Mouse (Mus musculus): ENCODE measurements around the gene Igdcc3.

Igdcc3 gene

DNA sequence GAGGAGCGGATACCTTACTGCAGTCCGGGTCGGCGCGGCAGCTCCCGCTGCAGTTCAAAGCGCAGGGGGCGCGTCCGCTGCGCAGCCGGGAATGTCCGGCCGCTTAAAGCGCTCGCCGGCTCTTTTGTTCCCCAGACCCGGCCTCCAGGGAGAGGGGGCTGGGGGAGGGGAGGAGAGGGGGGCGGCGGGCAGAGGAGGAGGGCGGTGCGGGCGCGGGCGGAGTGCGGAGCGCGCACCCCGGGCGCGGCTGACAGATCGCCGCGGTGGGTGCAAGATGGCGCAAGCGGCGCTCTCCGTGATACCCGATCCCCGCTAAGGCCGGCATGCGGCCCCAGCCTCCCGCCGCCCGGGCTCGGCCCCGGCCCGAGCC, at the start of gene Igdcc3:
Gene Igdcc3 (plus strand): TSS at position 254 of the 370 bp plus-strand sequence.
- no peak for DNase-seq (ENCODE audit: low spot score)

GRCm38 (mm10) chr9:65094237-65094636, 46.8 kb upstream of the Igdcc3 start:
- DNase-seq (ENCODE audit: low spot score), result no peak

DNA sequence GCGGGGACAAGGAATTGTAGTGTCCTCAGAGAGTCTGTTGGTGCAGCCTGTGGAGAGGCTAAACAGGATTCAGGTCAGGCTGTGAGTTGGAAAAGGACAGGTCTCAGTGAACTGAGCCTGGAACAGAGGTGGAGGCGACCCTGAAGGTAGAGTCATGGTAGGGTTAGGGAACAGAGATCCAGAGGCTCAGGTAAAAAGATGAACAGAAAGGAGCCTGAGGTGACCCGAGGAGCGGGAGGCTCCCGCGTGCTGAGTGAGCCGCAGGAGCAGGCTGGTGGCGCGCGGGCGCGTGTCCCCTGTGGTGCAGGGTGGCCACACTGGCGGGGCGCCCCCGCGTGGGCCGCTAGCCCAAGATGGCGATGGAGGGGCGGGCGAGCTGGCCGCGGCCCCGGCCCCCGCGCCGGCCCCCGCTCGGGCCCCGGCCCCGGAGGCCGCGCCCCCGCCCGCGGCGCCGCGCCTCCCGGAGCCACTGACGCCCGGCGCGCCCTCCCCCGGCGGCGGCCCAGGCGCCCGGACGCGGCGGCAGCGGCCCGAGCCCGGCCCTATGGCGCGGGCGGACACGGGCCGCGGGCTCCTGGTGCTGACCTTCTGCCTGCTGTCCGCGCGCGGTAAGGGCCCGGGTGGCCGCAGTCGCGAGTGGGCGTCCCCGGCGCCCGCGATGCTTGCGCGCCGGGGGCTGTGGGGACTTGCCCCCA, 39.9 kb upstream of the Igdcc3 start, which contains the start of gene Igdcc4:
Gene Igdcc4 (plus strand): TSS at position 496 of the 695 bp plus-strand sequence.
- DNase-seq (ENCODE audit: low spot score), result no peak

DNA sequence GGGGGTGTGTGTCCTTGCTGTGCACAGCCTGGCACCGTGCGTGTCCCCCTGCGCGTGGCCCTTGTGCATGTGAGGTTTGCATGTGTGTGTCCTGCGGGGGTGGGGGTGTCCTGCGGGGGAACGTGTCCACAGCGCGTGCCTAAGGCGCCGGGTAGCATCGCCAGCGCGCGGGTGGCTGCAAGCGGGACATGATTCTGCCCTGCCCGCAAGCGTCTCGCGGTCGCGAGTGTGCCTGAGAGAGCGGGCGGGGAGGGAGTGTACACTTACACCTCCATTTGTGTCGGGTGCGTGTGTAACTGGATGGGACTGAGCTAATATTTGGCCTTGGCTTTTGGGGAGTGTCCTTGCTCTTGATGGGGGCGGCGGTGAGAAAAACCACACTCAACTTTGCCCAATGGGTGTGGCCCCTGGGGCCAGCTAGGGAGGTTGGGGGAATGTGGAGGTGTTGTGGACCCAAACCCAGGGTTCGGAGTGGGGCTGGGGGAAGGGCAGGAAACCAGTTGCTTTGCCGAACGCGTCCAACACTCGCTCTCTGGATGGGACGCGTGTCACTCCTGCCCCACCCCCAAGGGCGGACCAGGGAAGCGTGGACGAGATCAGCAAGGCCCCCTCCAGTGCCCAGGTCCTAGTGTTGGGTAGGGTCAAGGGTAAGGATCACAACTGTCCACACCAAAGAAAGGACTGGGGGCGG, 39.2 kb upstream of the Igdcc3 start:
- DNase-seq (ENCODE audit: low spot score), result no peak

GRCm38 (mm10) chr9:65102377-65103172, 38.4 kb upstream of the Igdcc3 start:
- DNase-seq (ENCODE audit: low spot score), result no peak

DNA sequence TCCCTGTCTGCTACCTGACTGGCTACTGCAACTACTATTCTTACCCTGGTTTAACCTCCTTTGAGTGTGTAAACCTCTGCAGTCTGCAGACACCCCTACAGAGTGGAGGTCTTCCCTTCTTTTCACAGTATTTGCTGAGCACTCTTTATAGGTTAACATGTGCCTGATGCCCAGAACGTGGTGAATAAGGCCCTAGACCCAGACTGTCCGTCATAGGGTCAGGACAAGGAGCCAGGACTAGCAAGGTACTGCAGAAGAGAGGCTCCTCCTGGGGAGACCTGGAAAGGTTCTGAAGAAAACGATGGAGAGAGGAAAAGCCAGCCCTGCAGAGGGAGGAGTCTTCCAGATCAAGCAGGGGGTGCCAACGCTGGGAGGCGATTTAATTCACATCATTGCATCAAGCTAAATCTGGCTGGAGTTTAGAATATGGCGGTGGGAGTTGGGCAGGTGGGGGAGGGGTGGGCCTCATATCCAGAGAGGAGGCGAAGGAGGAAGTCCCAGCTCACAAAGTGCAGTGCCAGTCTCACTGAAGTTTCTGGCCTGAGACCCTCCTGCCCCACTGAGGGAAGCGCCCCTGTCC, 37.7 kb upstream of the Igdcc3 start:
- DNase-seq (ENCODE audit: low spot score), result no peak

DNA sequence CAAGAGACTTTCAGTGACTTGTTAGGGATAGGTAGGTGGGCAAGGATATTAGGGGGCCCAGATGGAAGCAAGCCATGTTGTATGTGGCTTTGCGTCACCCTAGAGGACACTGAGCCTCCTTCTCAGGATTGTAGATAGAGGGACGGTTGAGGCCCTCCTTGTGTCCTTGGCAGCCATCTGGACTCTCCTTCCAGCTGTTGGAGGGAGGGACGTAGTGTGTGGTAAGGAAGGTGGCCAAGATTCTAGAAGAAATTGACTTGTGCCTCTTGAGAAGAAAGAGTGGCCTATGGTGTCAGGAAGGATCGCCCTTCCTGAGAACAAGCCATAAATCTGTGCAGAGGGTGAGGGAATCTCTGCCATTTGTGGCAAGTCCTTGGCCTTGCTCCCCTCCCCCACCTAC, 34.2 kb upstream of the Igdcc3 start:
- DNase-seq (ENCODE audit: low spot score), result no peak

- no peak for DNase-seq (ENCODE audit: low spot score)
These were observed 33.1 kb upstream of the Igdcc3 start for GRCm38 (mm10) chr9:65107893-65108292.

GRCm38 (mm10) chr9:65109132-65110072, 31.6 kb upstream of the Igdcc3 start:
- DNase-seq (ENCODE audit: low spot score), result no peak

DNA sequence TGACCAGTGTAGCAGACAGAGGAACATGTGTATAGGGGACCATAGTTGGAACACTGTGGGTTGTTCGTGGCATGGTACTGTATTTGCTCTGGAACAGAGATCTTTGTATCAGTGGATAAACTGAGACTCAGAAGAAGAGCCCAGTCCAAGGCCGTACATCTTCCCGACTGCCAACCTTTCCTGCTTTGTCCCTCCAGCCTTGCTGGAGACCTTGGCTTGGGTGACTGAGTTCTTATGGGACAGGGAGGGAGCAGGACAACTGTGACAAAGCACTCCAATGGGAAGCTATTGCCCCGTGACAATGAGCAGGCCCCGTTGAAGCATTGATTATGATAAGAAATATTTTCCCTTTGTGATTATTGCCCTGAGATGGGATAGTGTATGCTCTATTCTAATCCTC, 29.3 kb upstream of the Igdcc3 start:
- no peak for DNase-seq (ENCODE audit: low spot score)

DNA sequence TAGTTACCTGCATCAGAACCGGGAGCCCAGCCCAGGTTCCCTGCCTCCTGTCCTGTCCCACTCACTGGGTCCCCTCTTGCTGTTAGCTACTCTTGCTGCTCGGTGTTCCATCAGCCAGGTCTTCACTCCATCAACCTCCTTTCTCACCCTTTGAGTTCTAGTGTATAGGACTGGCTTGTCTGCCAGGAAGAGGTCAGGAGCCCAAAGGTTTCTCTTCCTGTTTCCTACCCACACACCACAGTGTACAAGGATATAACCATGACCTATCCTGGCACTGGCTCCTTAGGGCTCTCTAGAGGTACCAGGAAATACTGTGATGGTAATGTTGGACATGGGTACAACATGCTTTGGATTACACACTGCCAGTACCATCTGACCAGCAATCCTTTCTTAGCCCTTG, 27.3 kb upstream of the Igdcc3 start:
- DNase-seq (ENCODE audit: low spot score), result no peak

DNA sequence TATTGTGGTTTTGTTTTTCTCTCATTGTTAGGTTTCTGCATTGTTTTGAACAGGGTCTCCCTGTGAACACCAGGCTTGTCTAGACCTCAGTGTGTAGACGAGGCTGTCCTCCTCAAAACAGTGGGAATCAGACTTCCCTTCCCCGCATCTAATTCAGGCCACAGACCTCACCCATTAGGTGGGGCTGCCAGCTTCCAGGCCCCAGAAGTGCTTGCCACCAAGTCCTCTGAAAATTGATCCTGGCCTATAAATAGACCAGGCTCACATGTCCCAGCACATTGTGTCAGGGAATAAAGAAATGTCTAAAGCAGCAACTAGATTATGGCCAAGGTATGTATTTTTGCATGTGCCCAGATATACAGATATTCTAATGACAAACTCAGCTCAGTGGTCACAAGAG, 25.1 kb upstream of the Igdcc3 start:
- no peak for DNase-seq (ENCODE audit: low spot score)

- DNase-seq (ENCODE audit: low spot score), result no peak
These were observed 23.5 kb upstream of the Igdcc3 start for GRCm38 (mm10) chr9:65117516-65117915.

DNA sequence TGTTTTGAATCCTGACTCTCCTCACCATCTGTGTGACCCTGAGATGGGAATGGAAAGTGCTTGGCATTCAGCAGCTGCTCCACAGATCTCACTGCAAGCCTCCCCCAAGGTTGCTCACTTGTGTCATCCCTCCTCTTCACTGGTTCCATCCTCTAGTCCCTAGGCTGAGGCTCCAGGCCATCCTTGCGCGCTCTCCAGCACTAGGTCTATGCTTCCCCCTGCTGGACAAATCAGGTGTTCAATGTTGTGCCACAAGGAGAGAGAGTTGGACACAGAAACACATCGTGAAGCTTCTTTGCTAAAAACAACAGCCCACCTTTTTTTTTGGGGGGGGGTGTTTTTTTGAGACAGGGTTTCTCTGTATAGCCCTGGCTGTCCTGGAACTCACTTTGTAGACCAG, 20.1 kb upstream of the Igdcc3 start:
- no peak for DNase-seq (ENCODE audit: low spot score)

DNA sequence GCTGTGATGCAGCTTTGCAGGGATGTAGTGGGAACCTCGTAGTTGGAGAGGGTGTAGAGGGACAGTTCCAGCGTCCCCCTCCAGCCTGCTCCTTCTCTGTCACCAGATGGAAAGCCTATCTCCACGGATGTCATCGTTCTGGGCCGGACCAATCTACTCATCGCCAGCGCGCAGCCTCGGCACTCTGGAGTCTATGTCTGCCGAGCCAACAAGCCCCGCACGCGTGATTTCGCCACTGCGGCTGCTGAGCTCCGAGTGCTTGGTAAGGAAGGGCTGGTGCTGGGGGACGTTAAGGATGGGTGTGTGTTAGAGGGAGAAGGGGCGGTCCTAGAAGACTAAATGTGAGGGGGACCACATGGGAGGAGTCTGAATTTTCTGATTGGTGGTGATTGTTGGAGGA, 18.4 kb upstream of the Igdcc3 start:
- no peak for DNase-seq (ENCODE audit: low spot score)

DNA sequence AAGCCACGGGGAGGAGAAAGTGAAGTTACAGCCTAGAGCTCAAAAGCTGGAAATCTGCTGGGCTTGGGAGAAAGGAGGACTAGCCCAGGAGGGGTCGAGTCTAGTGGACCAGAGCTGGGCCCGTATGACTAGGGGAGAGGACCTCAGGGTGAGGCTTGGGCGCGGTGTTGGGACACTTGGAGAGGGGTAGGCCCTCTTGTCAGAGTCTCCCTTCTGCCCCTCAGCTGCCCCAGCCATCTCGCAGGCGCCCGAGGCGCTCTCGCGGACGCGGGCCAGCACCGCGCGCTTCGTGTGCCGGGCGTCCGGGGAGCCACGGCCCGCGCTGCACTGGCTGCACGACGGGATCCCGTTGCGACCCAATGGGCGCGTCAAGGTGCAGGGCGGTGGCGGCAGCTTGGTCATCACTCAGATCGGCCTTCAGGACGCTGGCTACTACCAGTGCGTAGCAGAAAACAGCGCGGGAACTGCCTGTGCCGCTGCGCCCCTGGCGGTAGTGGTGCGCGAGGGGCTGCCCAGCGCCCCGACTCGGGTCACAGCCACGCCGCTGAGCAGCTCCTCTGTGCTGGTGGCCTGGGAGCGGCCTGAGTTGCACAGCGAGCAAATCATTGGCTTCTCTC, 17.3 kb upstream of the Igdcc3 start:
- DNase-seq (ENCODE audit: low spot score), result no peak

- DNase-seq (ENCODE audit: low spot score), result no peak
These were observed 12.7 kb upstream of the Igdcc3 start for GRCm38 (mm10) chr9:65128123-65128815.

DNA sequence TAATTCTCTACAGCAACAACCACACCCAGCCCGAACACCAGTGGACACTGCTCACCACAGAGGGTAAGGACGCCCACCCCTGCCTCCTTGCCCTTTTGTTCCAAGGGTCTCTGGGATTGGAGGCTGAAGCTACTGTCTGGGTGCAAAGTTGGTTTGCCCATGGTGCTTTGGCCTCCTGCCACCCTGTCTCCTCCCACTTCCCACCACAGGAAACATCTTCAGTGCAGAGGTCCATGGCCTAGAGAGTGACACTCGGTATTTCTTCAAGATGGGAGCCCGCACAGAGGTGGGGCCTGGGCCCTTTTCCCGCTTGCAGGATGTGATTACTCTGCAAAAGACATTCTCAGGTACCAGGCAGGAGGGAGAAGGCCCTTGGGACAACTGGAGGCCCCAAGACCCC, 9.3 kb upstream of the Igdcc3 start:
- no peak for DNase-seq (ENCODE audit: low spot score)

- peak; percentile 41 for DNase-seq (ENCODE audit: low spot score)
These were observed 7.2 kb upstream of the Igdcc3 start for GRCm38 (mm10) chr9:65133739-65134138.

GRCm38 (mm10) chr9:65135126-65135525, 5.9 kb upstream of the Igdcc3 start:
- no peak for DNase-seq (ENCODE audit: low spot score)
